Mouse (Mus musculus) neural tube, embryonic 13.5 days (tissue): Measurements from ENCODE around the gene Fkbp10. TPM values are rescaled to one million over a fixed set of nuclear protein-coding genes. Genes with fewer than 3 reads are reported as not detected.
A peak's percentile ranks its signal among the peaks of the same experiment; 100 is the strongest.

Experiments used
- ATAC-seq: fragments of 200-750 bp; cut with Nextera tagmentation; 2 replicates; pipeline ENCODE4 v1.8.0; 2017; ENCODE audit warnings: low read depth, mild to moderate bottlenecking, moderate TSS enrichment, moderate library complexity
- H3K27ac ChIP-seq: fragments of 300-500 bp; sonication (generic); replicated peaks from 2 replicates; pipeline ENCODE4 v1.5.1; 2015; ENCODE audit warnings: moderate library complexity, mild to moderate bottlenecking, inconsistent platforms
- H3K27me3 ChIP-seq: fragments of 300-500 bp; sonication (generic); 2 replicates; pipeline ENCODE4 v1.6.1; 2015; ENCODE audit warnings: mild to moderate bottlenecking, inconsistent platforms
- H3K36me3 ChIP-seq: fragments of 300-500 bp; sonication (generic); 2 replicates; pipeline ENCODE4 v1.6.1; 2015; ENCODE audit warnings: mild to moderate bottlenecking, inconsistent platforms
- H3K4me1 ChIP-seq: fragments of 300-500 bp; sonication (generic); replicated peaks from 2 replicates; pipeline ENCODE4 v1.6.1; 2015; ENCODE audit warnings: inconsistent platforms
- H3K4me2 ChIP-seq: fragments of 300-500 bp; sonication (generic); 2 replicates; pipeline ENCODE4 v1.6.1; 2015; ENCODE audit warnings: inconsistent platforms, mild to moderate bottlenecking, moderate library complexity
- H3K4me3 ChIP-seq: fragments of 300-500 bp; sonication (generic); 2 replicates; pipeline ENCODE4 v1.5.1; 2015; ENCODE audit warnings: mild to moderate bottlenecking, inconsistent platforms
- H3K9ac ChIP-seq: fragments of 300-500 bp; sonication (generic); 2 replicates; pipeline ENCODE4 v1.6.1; 2015; ENCODE audit warnings: moderate library complexity, mild to moderate bottlenecking, inconsistent platforms
- H3K9me3 ChIP-seq: fragments of 300-500 bp; sonication (generic); 2 replicates; pipeline ENCODE4 v1.6.1; 2016; ENCODE audit warnings: inconsistent platforms
- WGBS: fragments of 180-500 bp; shearing (Covaris S2); methylation state at CpG from one replicate; pipeline ENCODE4 v1.1.7; 2015; 5-methylcytosine and 5-hydroxymethylcytosine counted together
- microRNA-seq: library from miRNA; unstranded; fragments of <30 nt; microRNA quantifications from one replicate; pipeline ENCODE4, GENCODE M21; 2016
- polyA plus RNA-seq: library from polyadenylated mRNA; unstranded; fragments of >200 nt; fragmentation: Nextera tagmentation; extraction: Ambion mirVana; gene quantifications from 2 replicates; pipeline ENCODE4 v1.2.1, GENCODE M21; 2015

The Fkbp10 gene
- polyA plus RNA-seq, 1 experiment from 2014 or later = 33.5 TPM

DNA sequence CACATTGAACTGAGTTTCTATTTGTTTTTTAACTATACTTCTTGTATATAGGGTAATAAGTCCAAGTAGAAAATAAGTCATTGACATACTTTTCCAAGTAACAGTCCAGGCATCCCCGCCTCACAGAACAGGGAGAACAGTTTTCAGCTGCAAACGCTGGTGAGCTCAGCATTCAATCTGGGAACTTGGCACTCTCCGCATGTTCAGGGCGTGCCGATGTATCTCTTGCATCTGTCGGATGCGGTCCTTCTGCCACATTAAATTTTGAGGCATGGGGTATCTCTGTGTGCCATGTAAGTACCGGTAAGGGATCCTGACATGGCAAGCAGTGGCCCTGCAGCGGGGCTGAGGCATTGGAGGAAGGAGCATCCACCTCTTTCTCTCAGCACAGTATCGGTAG, 47.2 kb downstream of the Fkbp10 start:
- 92% methylated on average over 10 of the region's 10 CpGs for WGBS
- ATAC-seq = no peak
- Histone ChIP-seq H3K4me2 (no peak overlapping the region), H3K36me3 (peaks cover 50% of the 10 kb centered on the region), H3K9ac (no peak overlapping the region), H3K4me3 (no peak overlapping the region), H3K27ac (no peak overlapping the region), H3K27me3 (no peaks in the 10 kb centered on the region), H3K4me1 (peaks cover 3% of the 10 kb centered on the region), H3K9me3 (no peaks in the 10 kb centered on the region)

DNA sequence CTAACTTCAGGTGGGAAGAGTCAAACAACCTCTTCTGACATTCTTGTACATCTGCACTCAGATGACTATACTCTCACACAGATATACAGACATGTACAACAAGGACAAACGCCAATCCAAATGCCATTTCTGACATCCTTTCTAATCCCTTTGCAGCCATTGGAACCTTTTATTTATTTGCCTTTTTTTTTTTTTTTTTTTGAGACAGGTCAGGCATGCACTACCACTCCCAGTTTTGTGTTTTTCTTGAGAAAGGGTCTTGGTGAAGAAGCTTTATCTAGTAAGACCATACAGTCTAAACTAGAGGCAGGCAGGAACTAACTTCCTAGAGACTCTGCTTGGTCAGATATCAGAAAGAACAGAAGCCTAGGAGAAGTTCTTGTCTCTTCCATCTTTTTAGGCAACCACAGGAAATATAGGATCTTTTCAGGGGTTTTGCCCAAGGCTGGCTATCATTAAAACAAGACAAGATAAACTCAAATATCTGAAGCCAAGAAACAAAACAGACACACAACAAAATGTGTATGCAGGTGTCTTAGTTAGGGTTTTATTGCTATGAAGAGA, 49.8 kb downstream of the Fkbp10 start:
- no peak for ATAC-seq
- H3K4me1 ChIP-seq = peaks cover 20% of the 10 kb centered on the region
- H3K4me3 ChIP-seq = no peak overlapping the region
- 97% methylated on average over 1 of the region's 1 CpGs for WGBS
- no peaks in the 10 kb centered on the region for H3K27me3 ChIP-seq
- H3K9me3 ChIP-seq = no peaks in the 10 kb centered on the region
- H3K36me3 ChIP-seq = peaks cover 35% of the 10 kb centered on the region
- no peak overlapping the region for H3K9ac ChIP-seq
- no peak overlapping the region for H3K27ac ChIP-seq
- H3K4me2 ChIP-seq = no peak overlapping the region

DNA sequence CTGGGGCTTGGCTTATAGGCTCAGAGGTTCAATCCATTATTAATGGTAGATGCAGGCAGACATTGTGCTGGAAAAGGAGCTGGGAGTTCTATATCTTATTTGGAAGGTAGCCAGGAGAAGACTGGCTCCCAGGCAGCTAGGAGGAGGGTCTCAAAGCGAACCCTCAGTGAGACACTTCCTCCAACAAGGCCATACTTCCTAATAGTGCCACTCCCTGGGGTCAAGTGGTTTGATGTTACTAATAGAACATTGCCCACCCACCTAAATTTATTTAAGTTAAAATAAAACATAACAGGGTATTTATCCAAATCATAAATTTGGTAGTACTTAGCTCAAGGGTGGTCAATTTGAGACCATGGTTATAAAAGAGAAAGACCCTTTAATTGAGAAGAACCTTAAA, 50.3 kb downstream of the Fkbp10 start:
- no peak overlapping the region for H3K9ac ChIP-seq
- ATAC-seq = no peak
- H3K36me3 ChIP-seq = peaks cover 35% of the 10 kb centered on the region
- H3K4me1 ChIP-seq = peaks cover 22% of the 10 kb centered on the region
- WGBS = 85% methylated on average over 1 of the region's 1 CpGs
- H3K27ac ChIP-seq = no peak overlapping the region
- no peak overlapping the region for H3K4me2 ChIP-seq
- no peaks in the 10 kb centered on the region for H3K27me3 ChIP-seq
- no peak overlapping the region for H3K4me3 ChIP-seq
- H3K9me3 ChIP-seq = no peaks in the 10 kb centered on the region

DNA sequence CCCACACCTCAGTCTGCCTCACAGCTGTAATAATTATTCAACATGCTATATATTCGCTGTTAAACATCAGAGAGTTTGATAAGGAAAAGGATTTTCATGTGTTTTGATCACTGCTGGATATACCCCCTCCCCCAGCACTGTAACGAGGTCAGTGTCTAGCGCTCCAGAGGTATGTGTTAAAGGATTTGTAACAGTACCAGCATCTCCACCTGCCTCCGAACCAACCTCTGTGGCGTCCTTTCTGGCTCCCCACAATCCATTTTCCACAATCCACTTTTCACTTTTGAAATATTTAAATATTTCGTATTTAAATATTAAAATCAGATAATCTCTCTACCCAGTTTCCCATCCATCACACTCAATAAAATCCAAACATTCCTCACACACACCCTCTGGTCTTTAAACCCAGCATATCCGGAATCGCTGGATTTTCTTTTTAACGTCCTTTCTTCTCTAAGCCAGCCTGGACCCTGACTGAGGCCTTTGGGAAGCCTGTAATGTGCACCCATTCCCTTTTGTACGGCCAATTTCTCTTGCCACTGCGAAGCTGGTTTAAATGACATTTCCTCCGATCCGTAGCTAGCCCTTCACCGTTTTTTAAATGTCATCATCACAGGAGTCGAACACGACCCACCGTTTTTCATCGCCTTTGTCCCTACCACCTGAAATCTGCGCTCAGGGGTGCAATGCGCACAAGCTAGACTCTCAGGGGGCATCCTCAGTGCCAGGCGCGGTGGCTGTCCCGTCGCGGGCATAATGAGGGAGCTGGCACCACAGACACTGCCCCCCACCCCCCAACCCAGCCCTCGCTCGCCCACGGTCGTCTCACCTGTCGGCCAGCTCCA, 56.1 kb downstream of the Fkbp10 start:
- peak; percentile 37 for ATAC-seq
- Histone ChIP-seq H3K27me3 (no peaks in the 10 kb centered on the region), H3K9me3 (no peaks in the 10 kb centered on the region), H3K4me3 (peak overlapping the region; percentile 97), H3K9ac (peak overlapping the region; percentile 96), H3K4me1 (peaks cover 33% of the 10 kb centered on the region), H3K4me2 (peak overlapping the region; percentile 74), H3K27ac (peak overlapping the region; percentile 92), H3K36me3 (peaks cover 17% of the 10 kb centered on the region)
- 4% methylated on average over 30 of the region's 30 CpGs for WGBS

DNA sequence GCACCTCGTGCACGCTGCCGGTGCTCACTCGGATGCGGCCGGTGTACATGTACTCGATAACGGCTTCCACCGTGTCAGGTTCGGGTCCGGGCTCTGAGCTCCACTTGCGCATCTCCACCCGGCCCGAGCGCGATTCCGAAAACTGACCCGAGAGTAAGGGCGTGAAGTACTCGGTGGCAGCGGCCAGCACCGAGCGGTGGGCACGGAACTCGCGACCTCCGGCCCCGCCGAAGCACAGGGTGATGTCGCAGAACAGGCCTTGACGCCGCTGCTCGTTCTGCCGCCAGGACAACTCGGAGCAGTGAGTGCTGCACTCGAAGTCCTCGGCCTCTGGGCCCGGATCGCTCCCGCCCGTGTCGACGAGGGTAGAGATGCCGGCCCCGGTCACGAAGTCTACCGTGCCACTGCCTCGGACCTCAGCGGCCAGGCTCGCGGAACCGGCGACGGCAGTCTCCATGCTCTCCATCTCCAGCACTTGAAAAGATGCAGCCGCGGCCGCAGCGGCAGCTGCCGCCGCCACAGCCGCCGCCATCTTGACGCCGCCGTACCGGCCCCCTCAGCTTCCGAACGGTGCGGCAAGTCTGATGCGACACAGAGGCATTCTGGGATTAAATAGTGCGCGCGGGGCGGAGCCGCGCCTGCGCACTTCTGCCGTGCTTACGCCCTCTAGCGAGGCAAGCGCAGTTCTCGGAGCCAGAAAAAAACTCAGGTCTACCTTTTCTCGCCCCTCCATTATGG, 56.9 kb downstream of the Fkbp10 start, which contains the start of gene Klhl11:
Gene Klhl11, minus strand, starts transcription at position 545 of the 738 bp plus-strand sequence.
- H3K4me2 ChIP-seq = peak within 1 kb of the TSS; percentile 74
- peak; percentile 93 for ATAC-seq
- H3K4me3 ChIP-seq = peak within 1 kb of the TSS; percentile 97
- peak within 1 kb of the TSS; percentile 96 for H3K9ac ChIP-seq
- under 1% methylated on average over 83 of the region's 83 CpGs for WGBS
- H3K36me3 ChIP-seq = peaks cover 17% of the 10 kb centered on the region
- no peaks in the 10 kb centered on the region for H3K27me3 ChIP-seq
- peak within 1 kb of the TSS; percentile 92 for H3K27ac ChIP-seq
- H3K4me1 ChIP-seq = peaks cover 33% of the 10 kb centered on the region
- H3K9me3 ChIP-seq = no peaks in the 10 kb centered on the region

DNA sequence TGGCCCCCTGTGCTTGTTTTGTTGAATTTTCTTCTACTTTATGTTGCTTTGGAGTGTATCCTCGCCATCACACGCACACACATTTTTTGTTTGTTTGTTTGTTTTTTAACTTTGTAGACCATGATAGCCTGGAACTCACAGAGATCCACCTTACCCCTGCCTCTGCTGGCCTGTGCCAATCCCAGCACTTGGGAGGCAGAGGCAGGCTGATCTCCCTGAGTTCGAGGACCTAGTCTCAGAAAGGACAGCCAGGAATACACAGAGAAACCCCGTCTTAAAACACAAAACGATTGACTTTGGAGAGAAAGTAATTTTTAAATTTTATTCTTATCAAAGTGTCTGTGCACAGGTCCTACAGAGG, 57.4 kb downstream of the Fkbp10 start:
- 32% methylated on average over 5 of the region's 5 CpGs for WGBS
- H3K9me3 ChIP-seq = no peaks in the 10 kb centered on the region
- H3K27me3 ChIP-seq = no peaks in the 10 kb centered on the region
- no peak overlapping the region for H3K9ac ChIP-seq
- no peak; the same call in 1 of the 2 replicates for ATAC-seq
- H3K36me3 ChIP-seq = peaks cover 20% of the 10 kb centered on the region
- H3K4me2 ChIP-seq = 0 out of 2 replicates have a peak overlapping the region, but pooled peaks have one; percentile 6
- H3K27ac ChIP-seq = no peak overlapping the region; the same call in 1 of the 2 replicates
- peak overlapping the region; percentile 97 for H3K4me3 ChIP-seq
- peaks cover 33% of the 10 kb centered on the region for H3K4me1 ChIP-seq

Small RNAs within 50 kb of the gene (microRNA-seq; reads per million reads assigned to microRNA genes)
- not detected for gene Gm27374

Other genes with a start within 250 kb of the Fkbp10 start
- gene Krt9, start 222.5 kb upstream of the Fkbp10 start, polyA plus RNA-seq = not detected in 2 replicates
- 1.6 and 7.2 TPM in 2 replicates for gene Krt14, start 208.1 kb upstream of the Fkbp10 start, polyA plus RNA-seq
- gene Krt16, start 166.8 kb upstream of the Fkbp10 start, polyA plus RNA-seq = not detected in 2 replicates
- 0.73 and 1.4 TPM in 2 replicates for gene Krt17, start 154.7 kb upstream of the Fkbp10 start, polyA plus RNA-seq
- not detected in 2 replicates for gene Krt42, start 145.8 kb upstream of the Fkbp10 start, polyA plus RNA-seq
- 1,277 and 1,563 TPM in 2 replicates for gene Eif1, start 95.8 kb upstream of the Fkbp10 start, polyA plus RNA-seq
- gene Gast, start 81.3 kb upstream of the Fkbp10 start, polyA plus RNA-seq = 0.76 TPM in 1 of 2 replicates, not detected in the other
- 62.7 and 67.4 TPM in 2 replicates for gene Hap1, start 59.6 kb upstream of the Fkbp10 start, polyA plus RNA-seq
- 91.6 and 94.4 TPM in 2 replicates for gene Jup, start 17.9 kb upstream of the Fkbp10 start, polyA plus RNA-seq
- gene P3h4, start 861 bp upstream of the Fkbp10 start, polyA plus RNA-seq = 24.6 and 27.6 TPM in 2 replicates
- 99.8 and 110 TPM in 2 replicates for gene Nt5c3b, start 26.1 kb downstream of the Fkbp10 start, polyA plus RNA-seq
- 0.65 and 0.75 TPM in 2 replicates for gene Klhl10, start 26.2 kb downstream of the Fkbp10 start, polyA plus RNA-seq
- gene Klhl11, start 57.0 kb downstream of the Fkbp10 start, polyA plus RNA-seq = 10.2 and 12.1 TPM in 2 replicates
- gene Acly, start 112.3 kb downstream of the Fkbp10 start, polyA plus RNA-seq = 267 and 279 TPM in 2 replicates
- 2.4 and 2.7 TPM in 2 replicates for gene Ttc25, start 129.9 kb downstream of the Fkbp10 start, polyA plus RNA-seq
- 46.0 and 53.2 TPM in 2 replicates for gene Cnp, start 159.2 kb downstream of the Fkbp10 start, polyA plus RNA-seq
- gene Nkiras2, start 203.5 kb downstream of the Fkbp10 start, polyA plus RNA-seq = 109 and 112 TPM in 2 replicates
- 304 and 317 TPM in 2 replicates for gene Dnajc7, start 204.5 kb downstream of the Fkbp10 start, polyA plus RNA-seq